In genomic region chr1:74855156-74855555, GRCm38 (mm10) we compare ENCODE assay signal across 8 mouse cellular contexts. TPM values are rescaled to one million over a fixed set of nuclear protein-coding genes. Genes with fewer than 3 reads are reported as not detected.
DNase-seq lines count a peak whose midpoint lies in the region; ATAC-seq and TF ChIP-seq lines count a peak whose summit lies in the region.

No protein-coding gene starts in this region.

- peak in 1 of 2 experiments; percentile 43 for DNase-seq in left cerebral cortex, adult 2 months (ENCODE audit: extremely low spot score in 1 of 2, low spot score in 2 of 2)
- no peak for DNase-seq in left cerebral cortex, postnatal 4 days
- DNase-seq in forebrain, postnatal 0 days = no peak
- no peak for DNase-seq in frontal cortex, adult 2 months (ENCODE audit: extremely low spot score in 1 of 2, low spot score in 1 of 2)
- DNase-seq in cerebellum, adult 11 months = no peak
- DNase-seq in cerebellum, adult 11-12 months = no peak

- H3K36me3 ChIP-seq in forebrain, postnatal 0 days (ENCODE audit: insufficient read depth) = no peaks in the 10 kb centered on the region
- no peaks in the 10 kb centered on the region for H3K36me3 ChIP-seq in liver, embryonic 16.5 days (ENCODE audit: control insufficient read depth, insufficient read depth)

- peaks cover 6% of the 10 kb centered on the region for H3K27me3 ChIP-seq in forebrain, postnatal 0 days (ENCODE audit: insufficient read depth, low read length)
- H3K27me3 ChIP-seq in liver, embryonic 16.5 days (ENCODE audit: control insufficient read depth, insufficient read depth, low read depth, low read length) = peaks cover 91% of the 10 kb centered on the region

- H3K9ac ChIP-seq in forebrain, postnatal 0 days = peak overlapping the region; percentile 88
- H3K9ac ChIP-seq in liver, embryonic 16.5 days (ENCODE audit: low read depth, low read length) = no peak overlapping the region

- ATAC-seq in forebrain, postnatal 0 days = no peak
- no peak for ATAC-seq in liver, embryonic 16.5 days (ENCODE audit: low read depth)

- peak overlapping the region; percentile 68 for H3K4me2 ChIP-seq in forebrain, postnatal 0 days (ENCODE audit: low read depth)
- peak overlapping the region; percentile 65 for H3K4me2 ChIP-seq in liver, embryonic 16.5 days (ENCODE audit: low read depth, low read length)

- WGBS in forebrain, postnatal 0 days = 2% methylated on average over 42 of the region's 48 CpGs
- under 1% methylated on average over 41 of the region's 48 CpGs for WGBS in liver, embryonic 16.5 days (ENCODE audit: insufficient replicate concordance)

- no peaks in the 10 kb centered on the region for H3K9me3 ChIP-seq in forebrain, postnatal 0 days (ENCODE audit: low read length)
- H3K9me3 ChIP-seq in liver, embryonic 16.5 days (replicated peaks; ENCODE audit: control insufficient read depth, low read length) = no peaks in the 10 kb centered on the region

- no peaks in the 10 kb centered on the region for H3K4me1 ChIP-seq in brown adipose tissue, adult 24 weeks (ENCODE audit: control insufficient read depth, insufficient read depth, insufficient read length, low read length)
- peaks cover 18% of the 10 kb centered on the region for H3K4me1 ChIP-seq in forebrain, postnatal 0 days (ENCODE audit: insufficient read depth)
- no peaks in the 10 kb centered on the region; the same call in none of the 2 replicates for H3K4me1 ChIP-seq in liver, embryonic 16.5 days (ENCODE audit: control insufficient read depth, low read depth, low read length)

- peak overlapping the region; percentile 96 for H3K27ac ChIP-seq in left cerebral cortex, adult 2 months
- no peak overlapping the region for H3K27ac ChIP-seq in brown adipose tissue, adult 24 weeks (replicated peaks; ENCODE audit: low read depth, low read length)
- peak overlapping the region; percentile 60 for H3K27ac ChIP-seq in forebrain, postnatal 0 days (ENCODE audit: low read depth, low read length)
- no peak overlapping the region for H3K27ac ChIP-seq in liver, embryonic 16.5 days (ENCODE audit: low read length)

- intact Hi-C loops in left cerebral cortex, adult 2 months (cut with DNase I) = no loop called here
- intact Hi-C loops in left cerebral cortex, postnatal 4 days (cut with DNase I) = loop anchor here (5.0 kb wide), 1 partner anchor 48 kb away; no protein-coding TSS in a partner anchor

- H3K4me3 ChIP-seq in left cerebral cortex, adult 2 months = peak overlapping the region; percentile 80
- peak overlapping the region; percentile 25 for H3K4me3 ChIP-seq in brown adipose tissue, adult 24 weeks (ENCODE audit: insufficient read depth, low read depth, low read length)
- peak overlapping the region; percentile 79 for H3K4me3 ChIP-seq in forebrain, postnatal 0 days (ENCODE audit: low read depth, low read length)
- H3K4me3 ChIP-seq in liver, embryonic 16.5 days (ENCODE audit: low read depth, low read length) = peak overlapping the region; percentile 48

- TF ChIP-seq CTCF in left cerebral cortex, adult 2 months (IDR thresholded peaks at IDR 0.05) = no peak
- TF ChIP-seq CTCF in forebrain, postnatal 0 days (IDR thresholded peaks at IDR 0.05; ENCODE audit: low read depth) = no peak

RNA-seq across cellular contexts. Expression of gene Cdk5r2, which starts 0.4 kb away (rescaled TPM):
- total RNA-seq in left cerebral cortex, adult 2 months (2021) = 100 to 1,000 TPM; 365 to 389 TPM
- total RNA-seq in left cerebral cortex, postnatal 4 days (2021) = 100 to 1,000 TPM; 227 to 230 TPM
- not detected in 2 replicates for polyA plus RNA-seq in brown adipose tissue, adult 24 weeks (2012; ENCODE audit: insufficient read depth, insufficient read length, missing spikeins)
- total RNA-seq in forebrain, postnatal 0 days (2014; rRNA removed) = 24.2 and 27.2 TPM in 2 replicates
- polyA plus RNA-seq in forebrain, postnatal 0 days (2015; fragmentation: Nextera tagmentation; extraction: Ambion mirVana) = 9.7 and 10.0 TPM in 2 replicates
- polyA plus RNA-seq in liver, embryonic 16.5 days (2015; fragmentation: Nextera tagmentation; extraction: Ambion mirVana) = not detected in 2 replicates
- 224 and 291 TPM in 2 replicates for polyA plus RNA-seq in frontal cortex, adult 2 months (2012; rRNA removed)

RNA-seq across cellular contexts. Expression of gene Fev, which starts 30.1 kb away (rescaled TPM):
- total RNA-seq in left cerebral cortex, adult 2 months (2021) = not detected
- total RNA-seq in left cerebral cortex, postnatal 4 days (2021) = not detected
- not detected in 2 replicates for polyA plus RNA-seq in brown adipose tissue, adult 24 weeks (2012; ENCODE audit: insufficient read depth, insufficient read length, missing spikeins)
- not detected in 2 replicates for total RNA-seq in forebrain, postnatal 0 days (2014; rRNA removed)
- polyA plus RNA-seq in forebrain, postnatal 0 days (2015; fragmentation: Nextera tagmentation; extraction: Ambion mirVana) = not detected in 2 replicates
- polyA plus RNA-seq in liver, embryonic 16.5 days (2015; fragmentation: Nextera tagmentation; extraction: Ambion mirVana) = not detected in 2 replicates
- not detected in 2 replicates for polyA plus RNA-seq in frontal cortex, adult 2 months (2012; rRNA removed)

RNA-seq across cellular contexts. Expression of gene Cryba2, which starts 37.8 kb away (rescaled TPM):
- not detected for total RNA-seq in left cerebral cortex, adult 2 months (2021)
- total RNA-seq in left cerebral cortex, postnatal 4 days (2021) = not detected
- polyA plus RNA-seq in brown adipose tissue, adult 24 weeks (2012; ENCODE audit: insufficient read depth, insufficient read length, missing spikeins) = not detected in 2 replicates
- total RNA-seq in forebrain, postnatal 0 days (2014; rRNA removed) = not detected in 2 replicates
- not detected in 2 replicates for polyA plus RNA-seq in forebrain, postnatal 0 days (2015; fragmentation: Nextera tagmentation; extraction: Ambion mirVana)
- not detected in 2 replicates for polyA plus RNA-seq in liver, embryonic 16.5 days (2015; fragmentation: Nextera tagmentation; extraction: Ambion mirVana)
- polyA plus RNA-seq in frontal cortex, adult 2 months (2012; rRNA removed) = 0.36 and 0.48 TPM in 2 replicates

Comparison
In these comparisons a context has a peak if more than half of its experiments do, and no peak if none do; other contexts are left out.
1. H3K27ac ChIP-seq: peak in left cerebral cortex, adult 2 months (single experiment) and forebrain, postnatal 0 days (single experiment); none in brown adipose tissue, adult 24 weeks (single experiment) and liver, embryonic 16.5 days (single experiment).
2. H3K4me3 ChIP-seq: peak in every context shown above with its lines; median percentile 80 in left cerebral cortex, adult 2 months; 79 in forebrain, postnatal 0 days; 48 in liver, embryonic 16.5 days; 25 in brown adipose tissue, adult 24 weeks.
3. RNA of gene Cdk5r2, which starts 0.4 kb away (polyA plus RNA-seq): 224 to 291 TPM in frontal cortex, adult 2 months; 9.7 to 10.0 TPM in forebrain, postnatal 0 days, not detected in brown adipose tissue, adult 24 weeks and not detected in liver, embryonic 16.5 days; every median in the first group is over 10 times any median in the second.